ENCODE assay signal across 8 mouse cellular contexts in the genomic region with DNA sequence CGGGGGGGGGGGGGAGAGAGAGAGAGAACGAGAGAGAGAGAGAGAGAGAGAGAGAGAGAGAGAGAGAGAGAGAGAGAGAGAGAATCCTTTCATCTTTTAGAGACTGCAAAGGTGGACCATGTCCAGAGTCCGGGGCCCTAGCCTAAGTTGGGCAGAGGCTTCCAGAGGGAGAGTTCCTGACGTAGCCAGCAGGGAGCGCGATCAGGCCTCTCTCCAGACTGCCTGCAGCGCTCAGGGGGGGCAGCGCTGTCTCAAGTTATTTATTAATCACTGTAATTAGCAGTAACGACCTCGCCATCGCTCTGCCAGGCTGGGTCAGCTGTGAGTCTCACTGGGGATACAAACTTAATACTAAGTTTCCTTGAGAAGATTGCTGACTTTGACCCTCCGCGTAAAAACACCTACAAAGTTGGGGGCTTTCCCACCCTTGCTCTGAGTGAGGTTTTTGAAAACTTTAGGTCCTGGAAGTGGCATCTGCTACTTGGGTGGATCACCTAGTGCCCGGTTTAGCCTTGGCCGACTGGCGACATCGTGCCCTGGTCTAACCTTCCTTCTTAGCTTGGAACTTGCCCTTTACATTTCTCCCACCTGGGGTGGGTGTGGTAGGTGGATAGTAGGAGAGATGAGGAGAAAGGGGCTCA. TPM values are rescaled to one million over a fixed set of nuclear protein-coding genes. Genes with fewer than 3 reads are reported as not detected.
DNase-seq lines count a peak whose midpoint lies in the region; ATAC-seq and TF ChIP-seq lines count a peak whose summit lies in the region.

No protein-coding gene starts in this region.

- DNase-seq in cerebellum, adult 2 months, result no peak
- no peak for DNase-seq in cerebellum, postnatal 36 days
- DNase-seq in forebrain, embryonic 14.5 days (ENCODE audit: low spot score), result peak; percentile 77
- DNase-seq in kidney, adult 2 months, result peak; percentile 86
- peak; percentile 55 for DNase-seq in liver, postnatal 0 days
- DNase-seq in retina, embryonic 14.5 days (ENCODE audit: low spot score), result peak; percentile 80
- DNase-seq in cerebellum, adult 11 months, result no peak

- no peak for TF ChIP-seq POLR2A in cerebellum, adult 2 months (IDR thresholded peaks at IDR 0.05; ENCODE audit: borderline replicate concordance, insufficient read depth, low read length)
- TF ChIP-seq POLR2A in ES-Bruce4 (IDR thresholded peaks at IDR 0.05; ENCODE audit: insufficient read depth, low read length), result no peak
- no peak for TF ChIP-seq POLR2A in kidney, adult 2 months (IDR thresholded peaks at IDR 0.05; ENCODE audit: low read depth, low read length)

- no peak for TF ChIP-seq EP300 in ES-Bruce4 (IDR thresholded peaks at IDR 0.05; ENCODE audit: insufficient read depth, low read depth, low read length)
- no peak for TF ChIP-seq EP300 in liver, postnatal 0 days (IDR thresholded peaks at IDR 0.05; ENCODE audit: low read depth)

- H3K4me2 ChIP-seq in forebrain, embryonic 14.5 days (ENCODE audit: low read length), result peak overlapping the region; percentile 73
- 0 out of 2 replicates have a peak overlapping the region, but pooled peaks have one; percentile 4 for H3K4me2 ChIP-seq in liver, postnatal 0 days (ENCODE audit: low read depth, low read length)

- peak; percentile 21; the same call in 1 of the 2 replicates for TF ChIP-seq CTCF in cerebellum, adult 2 months (IDR thresholded peaks at IDR 0.05; ENCODE audit: borderline replicate concordance, insufficient read depth, low read depth, low read length)
- TF ChIP-seq CTCF in ES-Bruce4 (IDR thresholded peaks at IDR 0.05; ENCODE audit: low read depth, low read length), result peak; percentile 61
- TF ChIP-seq CTCF in kidney, adult 2 months (conservative IDR thresholded peaks at IDR 0.05; ENCODE audit: insufficient read depth, insufficient read length, low read depth, low read length), result peak; percentile 56; the same call in 1 of the 2 replicates
- peak; percentile 56 for TF ChIP-seq CTCF in liver, postnatal 0 days (IDR thresholded peaks at IDR 0.05; ENCODE audit: low read depth)

- peak; percentile 53; the same call in 1 of the 2 replicates for ATAC-seq in forebrain, embryonic 14.5 days
- 0 out of 2 replicates have a peak, but pooled peaks have one; percentile 51 for ATAC-seq in liver, postnatal 0 days

- WGBS in cerebellum, adult 2 months, result 3% methylated on average over 16 of the region's 17 CpGs
- WGBS in forebrain, embryonic 14.5 days, result under 1% methylated on average over 15 of the region's 17 CpGs
- WGBS in kidney, adult 2 months, result 2% methylated on average over 15 of the region's 17 CpGs
- WGBS in liver, postnatal 0 days (ENCODE audit: insufficient replicate concordance), result 2% methylated on average over 16 of the region's 17 CpGs

- H3K4me1 ChIP-seq in cerebellum, adult 2 months (ENCODE audit: control insufficient read depth, insufficient read depth, low read length), result peaks cover 4% of the 10 kb centered on the region; the same call in 1 of the 2 replicates
- peaks cover 2% of the 10 kb centered on the region for H3K4me1 ChIP-seq in ES-Bruce4 (ENCODE audit: control insufficient read depth, insufficient read depth, low read length)
- H3K4me1 ChIP-seq in forebrain, embryonic 14.5 days (ENCODE audit: control insufficient read depth, insufficient read depth, low read length), result peaks cover 11% of the 10 kb centered on the region
- peaks cover 5% of the 10 kb centered on the region; the same call in 1 of the 2 replicates for H3K4me1 ChIP-seq in kidney, adult 2 months (ENCODE audit: control insufficient read depth, insufficient read depth, low read length)
- no peaks in the 10 kb centered on the region; the same call in 1 of the 2 replicates for H3K4me1 ChIP-seq in liver, postnatal 0 days (ENCODE audit: insufficient read depth)

- no peaks in the 10 kb centered on the region for H3K36me3 ChIP-seq in ES-Bruce4 (ENCODE audit: control insufficient read depth, insufficient read depth, low read length, poor library complexity, severe bottlenecking)
- H3K36me3 ChIP-seq in forebrain, embryonic 14.5 days (ENCODE audit: control insufficient read depth, insufficient read depth, low read length), result no peaks in the 10 kb centered on the region
- no peaks in the 10 kb centered on the region for H3K36me3 ChIP-seq in kidney, adult 2 months (ENCODE audit: control insufficient read depth, insufficient read depth, low read length)
- no peaks in the 10 kb centered on the region for H3K36me3 ChIP-seq in liver, postnatal 0 days (replicated peaks; ENCODE audit: insufficient read depth, low read length)

- H3K9ac ChIP-seq in ES-Bruce4 (ENCODE audit: low read depth, poor library complexity, severe bottlenecking), result peak overlapping the region; percentile 33; the same call in 1 of the 2 replicates
- peak overlapping the region; percentile 55 for H3K9ac ChIP-seq in forebrain, embryonic 14.5 days (ENCODE audit: low read length)
- H3K9ac ChIP-seq in liver, postnatal 0 days (replicated peaks), result no peak overlapping the region

- H3K27ac ChIP-seq in cerebellum, adult 2 months (ENCODE audit: insufficient read depth, low read length), result no peak overlapping the region
- H3K27ac ChIP-seq in ES-Bruce4 (ENCODE audit: insufficient read depth, low read length), result no peak overlapping the region
- H3K27ac ChIP-seq in forebrain, embryonic 14.5 days (ENCODE audit: low read depth, low read length), result no peak overlapping the region
- no peak overlapping the region for H3K27ac ChIP-seq in kidney, adult 2 months (ENCODE audit: insufficient read depth, low read depth, low read length)
- no peak overlapping the region for H3K27ac ChIP-seq in liver, postnatal 0 days (ENCODE audit: low read depth)

- H3K4me3 ChIP-seq in cerebellum, adult 2 months (replicated peaks; ENCODE audit: insufficient read depth, low read depth, low read length), result no peak overlapping the region
- H3K4me3 ChIP-seq in ES-Bruce4 (ENCODE audit: low read depth, low read length), result 0 out of 2 replicates have a peak overlapping the region, but pooled peaks have one; percentile 53
- peak overlapping the region; percentile 30 for H3K4me3 ChIP-seq in forebrain, embryonic 14.5 days (ENCODE audit: low read depth, low read length)
- peak overlapping the region; percentile 19 for H3K4me3 ChIP-seq in kidney, adult 2 months (ENCODE audit: insufficient read depth, low read depth, low read length)
- H3K4me3 ChIP-seq in liver, postnatal 0 days (ENCODE audit: low read depth, low read length), result no peak overlapping the region

- peaks cover 5% of the 10 kb centered on the region; the same call in 1 of the 2 replicates for H3K27me3 ChIP-seq in cerebellum, adult 2 months (ENCODE audit: control insufficient read depth, insufficient read depth, low read length)
- peaks cover 8% of the 10 kb centered on the region for H3K27me3 ChIP-seq in ES-Bruce4 (ENCODE audit: control insufficient read depth, insufficient read depth, low read length, poor library complexity, severe bottlenecking)
- H3K27me3 ChIP-seq in forebrain, embryonic 14.5 days (replicated peaks; ENCODE audit: control insufficient read depth, insufficient read depth, low read length), result peaks cover 42% of the 10 kb centered on the region
- peaks cover 1% of the 10 kb centered on the region; the same call in 1 of the 2 replicates for H3K27me3 ChIP-seq in kidney, adult 2 months (replicated peaks; ENCODE audit: control insufficient read depth, insufficient read depth, low read length)
- peaks cover 64% of the 10 kb centered on the region for H3K27me3 ChIP-seq in liver, postnatal 0 days (ENCODE audit: insufficient read depth, low read length)

- no peaks in the 10 kb centered on the region for H3K9me3 ChIP-seq in ES-Bruce4 (replicated peaks; ENCODE audit: control insufficient read depth, insufficient read depth, low read length, poor library complexity, severe bottlenecking)
- no peaks in the 10 kb centered on the region for H3K9me3 ChIP-seq in forebrain, embryonic 14.5 days (replicated peaks; ENCODE audit: control insufficient read depth, low read length)
- no peaks in the 10 kb centered on the region for H3K9me3 ChIP-seq in liver, postnatal 0 days (ENCODE audit: low read length)

RNA-seq across cellular contexts. Expression of a gene that starts 0.9 kb away (rescaled TPM):
- 1.3 and 1.4 TPM in 2 replicates for polyA plus RNA-seq in cerebellum, adult 2 months (2012; rRNA removed)
- 1.5 and 1.7 TPM in 2 replicates for polyA plus RNA-seq in ES-Bruce4 (2011; ENCODE audit: insufficient read depth, insufficient read length, low read depth, missing spikeins)
- polyA plus RNA-seq in forebrain, embryonic 14.5 days (2014; fragmentation: Nextera tagmentation; extraction: Ambion mirVana), result 2.5 and 2.6 TPM in 2 replicates
- 14.4 and 18.7 TPM in 2 replicates for polyA plus RNA-seq in kidney, adult 2 months (2012; rRNA removed)
- polyA plus RNA-seq in liver, postnatal 0 days (2015; fragmentation: Nextera tagmentation; extraction: Ambion mirVana), result 0.05 and 0.06 TPM in 2 replicates

RNA-seq across cellular contexts. Expression of a gene that starts 30.4 kb away (rescaled TPM):
- polyA plus RNA-seq in cerebellum, adult 2 months (2012; rRNA removed), result 5.7 and 5.9 TPM in 2 replicates
- 0.64 TPM in 1 of 2 replicates, not detected in the other for polyA plus RNA-seq in ES-Bruce4 (2011; ENCODE audit: insufficient read depth, insufficient read length, low read depth, missing spikeins)
- 3.3 and 3.7 TPM in 2 replicates for polyA plus RNA-seq in forebrain, embryonic 14.5 days (2014; fragmentation: Nextera tagmentation; extraction: Ambion mirVana)
- polyA plus RNA-seq in kidney, adult 2 months (2012; rRNA removed), result 25.4 and 27.6 TPM in 2 replicates
- polyA plus RNA-seq in liver, postnatal 0 days (2015; fragmentation: Nextera tagmentation; extraction: Ambion mirVana), result 2.5 and 3.5 TPM in 2 replicates

RNA-seq across cellular contexts. Expression of a gene that starts 57.0 kb away (rescaled TPM):
- polyA plus RNA-seq in cerebellum, adult 2 months (2012; rRNA removed), result 40.6 and 40.7 TPM in 2 replicates
- 85.4 and 85.6 TPM in 2 replicates for polyA plus RNA-seq in ES-Bruce4 (2011; ENCODE audit: insufficient read depth, insufficient read length, low read depth, missing spikeins)
- 29.2 and 33.6 TPM in 2 replicates for polyA plus RNA-seq in forebrain, embryonic 14.5 days (2014; fragmentation: Nextera tagmentation; extraction: Ambion mirVana)
- polyA plus RNA-seq in kidney, adult 2 months (2012; rRNA removed), result 12.1 and 15.7 TPM in 2 replicates
- 3.0 and 3.3 TPM in 2 replicates for polyA plus RNA-seq in liver, postnatal 0 days (2015; fragmentation: Nextera tagmentation; extraction: Ambion mirVana)

Comparison
In these comparisons a context has a peak if more than half of its experiments do, and no peak if none do; other contexts are left out.
1. DNase-seq: peak in forebrain, embryonic 14.5 days (single experiment), kidney, adult 2 months (single experiment), liver, postnatal 0 days (single experiment) and retina, embryonic 14.5 days (single experiment); none in cerebellum, adult 2 months (0 of 2), cerebellum, postnatal 36 days (0 of 2) and cerebellum, adult 11 months (single experiment).
2. H3K4me3 ChIP-seq: peak in ES-Bruce4 (single experiment), forebrain, embryonic 14.5 days (single experiment) and kidney, adult 2 months (single experiment); none in cerebellum, adult 2 months (single experiment) and liver, postnatal 0 days (single experiment).
3. Peak in every context shown above with its lines, with median percentiles within 50 percentile points of each other: CTCF ChIP-seq.